ENCODE assay signal across 8 mouse cellular contexts in the genomic region with DNA sequence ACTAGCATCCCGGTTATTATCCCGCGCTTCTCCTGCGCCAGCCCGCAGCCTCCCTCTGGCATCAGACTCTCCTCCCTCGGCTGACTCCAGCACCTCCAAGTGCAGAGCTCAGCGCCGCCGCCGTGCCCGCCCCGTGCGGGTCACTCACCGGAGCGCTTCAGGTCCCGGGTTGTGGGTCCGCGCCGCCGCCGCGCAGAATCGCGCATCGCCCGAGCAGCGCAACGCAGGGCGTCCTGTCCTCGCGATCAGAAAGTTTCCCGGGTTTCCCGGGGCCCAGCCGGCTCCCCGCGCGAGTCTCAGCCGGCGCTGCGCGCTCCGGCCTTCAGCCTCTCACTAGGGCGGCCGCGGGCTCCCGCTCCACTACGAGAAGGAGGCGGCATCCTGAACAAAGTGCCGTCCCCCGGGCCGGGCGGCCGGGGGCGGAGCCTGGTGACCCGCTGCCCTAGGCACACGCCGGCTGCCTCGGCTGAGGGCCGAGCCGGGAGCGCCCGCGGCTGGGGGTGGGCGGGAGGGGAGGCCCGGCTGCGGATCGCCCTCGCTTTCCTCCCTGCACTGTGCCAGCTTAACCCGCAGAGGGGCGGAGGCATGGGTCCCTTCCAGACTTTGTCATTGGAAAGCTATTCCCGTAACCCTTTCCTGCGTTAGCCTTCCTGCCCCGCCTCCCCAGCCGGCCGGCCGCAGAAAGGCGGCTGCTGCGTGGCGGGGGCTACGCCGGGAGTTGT. TPM values are rescaled to one million over a fixed set of nuclear protein-coding genes. Genes with fewer than 3 reads are reported as not detected.
DNase-seq lines count a peak whose midpoint lies in the region; ATAC-seq and TF ChIP-seq lines count a peak whose summit lies in the region.

No protein-coding gene starts in this region.

- H3K9ac ChIP-seq in forebrain, embryonic 14.5 days (ENCODE audit: low read length) = peak overlapping the region; percentile 77
- peak overlapping the region; percentile 90 for H3K9ac ChIP-seq in limb, embryonic 12.5 days (replicated peaks)
- H3K9ac ChIP-seq in midbrain, embryonic 11.5 days (ENCODE audit: low read length) = peak overlapping the region; percentile 80

- peak; percentile 84 for ATAC-seq in forebrain, embryonic 14.5 days
- ATAC-seq in limb, embryonic 12.5 days (ENCODE audit: insufficient number of reproducible peaks, insufficient read depth, low FRiP score, low TSS enrichment, low read depth) = peak; percentile 81
- ATAC-seq in midbrain, embryonic 11.5 days (ENCODE audit: low FRiP score) = peak; percentile 89

- peak; percentile 26 to 42 for DNase-seq in frontal cortex, postnatal 14 days (ENCODE audit: low spot score in 2 of 2)
- no peak for DNase-seq in frontal cortex, adult 2 months (ENCODE audit: extremely low spot score in 1 of 2, low spot score in 1 of 2)
- DNase-seq in forebrain, embryonic 14.5 days (ENCODE audit: low spot score) = peak; percentile 76
- DNase-seq in heart, postnatal 4 days = peak; percentile 87
- peak; percentile 98 for DNase-seq in midbrain, embryonic 11.5 days (ENCODE audit: low spot score, missing footprints)
- peak; percentile 29 for DNase-seq in splenic B cell, adult 2 months (ENCODE audit: low read depth, low spot score)

- H3K27me3 ChIP-seq in forebrain, embryonic 14.5 days (replicated peaks; ENCODE audit: control insufficient read depth, insufficient read depth, low read length) = 0 out of 2 replicates have a peak, but pooled peaks cover 11% of the 10 kb centered on the region
- H3K27me3 ChIP-seq in limb, embryonic 12.5 days = peaks cover 19% of the 10 kb centered on the region
- peaks cover 40% of the 10 kb centered on the region for H3K27me3 ChIP-seq in midbrain, embryonic 11.5 days (ENCODE audit: control insufficient read depth, insufficient read depth, low read length)
- H3K27me3 ChIP-seq in splenic B cell, adult 2 months (ENCODE audit: control insufficient read depth, insufficient read depth, low read length, poor library complexity, severe bottlenecking) = peaks cover 3% of the 10 kb centered on the region

- WGBS in forebrain, embryonic 14.5 days = under 1% methylated on average over 70 of the region's 81 CpGs
- under 1% methylated on average over 79 of the region's 81 CpGs for WGBS in limb, embryonic 12.5 days
- under 1% methylated on average over 80 of the region's 81 CpGs for WGBS in midbrain, embryonic 11.5 days

- H3K9me3 ChIP-seq in forebrain, embryonic 14.5 days (replicated peaks; ENCODE audit: control insufficient read depth, low read length) = no peaks in the 10 kb centered on the region
- H3K9me3 ChIP-seq in limb, embryonic 12.5 days = no peaks in the 10 kb centered on the region
- no peaks in the 10 kb centered on the region for H3K9me3 ChIP-seq in midbrain, embryonic 11.5 days (ENCODE audit: control insufficient read depth, low read length)

- peak overlapping the region; percentile 90 for H3K4me3 ChIP-seq in bone marrow macrophage, adult 2 months (ENCODE audit: insufficient read depth, low read length)
- H3K4me3 ChIP-seq in forebrain, embryonic 14.5 days (ENCODE audit: low read depth, low read length) = peak overlapping the region; percentile 63
- peak overlapping the region; percentile 74 for H3K4me3 ChIP-seq in limb, embryonic 12.5 days (replicated peaks)
- peak overlapping the region; percentile 61 for H3K4me3 ChIP-seq in midbrain, embryonic 11.5 days (ENCODE audit: low read depth, low read length)

- no peak for TF ChIP-seq CTCF in bone marrow macrophage, adult 2 months (IDR thresholded peaks at IDR 0.05; ENCODE audit: low read depth, low read length)

- peak overlapping the region; percentile 75 for H3K27ac ChIP-seq in bone marrow macrophage, adult 2 months (ENCODE audit: insufficient read depth, low read depth, low read length)
- H3K27ac ChIP-seq in forebrain, embryonic 14.5 days (ENCODE audit: low read depth, low read length) = peak overlapping the region; percentile 52; the same call in 1 of the 2 replicates
- H3K27ac ChIP-seq in limb, embryonic 12.5 days = peak overlapping the region; percentile 86
- H3K27ac ChIP-seq in midbrain, embryonic 11.5 days (ENCODE audit: low read depth, low read length) = peak overlapping the region; percentile 63

- peaks cover 49% of the 10 kb centered on the region for H3K4me1 ChIP-seq in bone marrow macrophage, adult 2 months (ENCODE audit: control insufficient read depth, insufficient read depth, low read length)
- peaks cover 11% of the 10 kb centered on the region for H3K4me1 ChIP-seq in forebrain, embryonic 14.5 days (ENCODE audit: control insufficient read depth, insufficient read depth, low read length)
- H3K4me1 ChIP-seq in limb, embryonic 12.5 days (replicated peaks) = peaks cover 28% of the 10 kb centered on the region
- H3K4me1 ChIP-seq in midbrain, embryonic 11.5 days (ENCODE audit: control insufficient read depth, insufficient read depth, low read length) = peaks cover 3% of the 10 kb centered on the region

- H3K4me2 ChIP-seq in forebrain, embryonic 14.5 days (ENCODE audit: low read length) = peak overlapping the region; percentile 99
- peak overlapping the region; percentile 93 for H3K4me2 ChIP-seq in limb, embryonic 12.5 days
- H3K4me2 ChIP-seq in midbrain, embryonic 11.5 days = peak overlapping the region; percentile 97

- TF ChIP-seq POLR2A in bone marrow macrophage, adult 2 months (IDR thresholded peaks at IDR 0.05; ENCODE audit: borderline replicate concordance, low read depth, low read length) = no peak

- H3K36me3 ChIP-seq in forebrain, embryonic 14.5 days (ENCODE audit: control insufficient read depth, insufficient read depth, low read length) = no peaks in the 10 kb centered on the region
- H3K36me3 ChIP-seq in limb, embryonic 12.5 days = no peaks in the 10 kb centered on the region
- H3K36me3 ChIP-seq in midbrain, embryonic 11.5 days (ENCODE audit: control insufficient read depth, insufficient read depth, low read length) = no peaks in the 10 kb centered on the region
- H3K36me3 ChIP-seq in splenic B cell, adult 2 months (ENCODE audit: control insufficient read depth, insufficient read depth, low read length, poor library complexity, severe bottlenecking) = no peaks in the 10 kb centered on the region

RNA-seq across cellular contexts. Expression of gene Csrp1, which starts 31.9 kb away (rescaled TPM):
- 205 and 232 TPM in 2 replicates for polyA plus RNA-seq in frontal cortex, adult 2 months (2012; rRNA removed)
- 70.9 and 80.8 TPM in 2 replicates for polyA plus RNA-seq in bone marrow macrophage, adult 2 months (2012; ENCODE audit: insufficient read depth, insufficient read length, missing spikeins)
- 22.3 and 24.9 TPM in 2 replicates for polyA plus RNA-seq in forebrain, embryonic 14.5 days (2014; fragmentation: Nextera tagmentation; extraction: Ambion mirVana)
- total RNA-seq in heart, postnatal 4 days (2021) = 100 to 1,000 TPM; 262 to 267 TPM
- polyA plus RNA-seq in limb, embryonic 12.5 days (2016; fragmentation: Nextera tagmentation; extraction: Ambion mirVana) = 63.6 and 75.1 TPM in 2 replicates
- polyA plus RNA-seq in midbrain, embryonic 11.5 days (2014; fragmentation: Nextera tagmentation; extraction: Ambion mirVana) = 33.2 and 34.1 TPM in 2 replicates

Comparison
In these comparisons a context has a peak if more than half of its experiments do, and no peak if none do; other contexts are left out.
1. DNase-seq: peak in frontal cortex, postnatal 14 days (2 of 2), forebrain, embryonic 14.5 days (single experiment), heart, postnatal 4 days (single experiment), midbrain, embryonic 11.5 days (single experiment) and splenic B cell, adult 2 months (single experiment); none in frontal cortex, adult 2 months (0 of 2).
2. Peak in every context shown above with its lines, with median percentiles within 50 percentile points of each other: H3K27ac ChIP-seq, H3K4me3 ChIP-seq, ATAC-seq, H3K4me2 ChIP-seq and H3K9ac ChIP-seq.